Mouse (Mus musculus) thymus, adult 2 months (tissue): ENCODE measurements at regions not wholly inside any gene's neighbourhood (a gene's known extent, or its start where the extent isn't known, plus 50 kb on each side); places are given as distances from the start of the nearest gene placed in this dataset.

Experiments used
- CTCF ChIP-seq: fragments of 200-500 bp; IDR thresholded peaks from 2 replicates; pipeline ENCODE4 v1.5.1; 2012; ENCODE audit warnings: mild to moderate bottlenecking, control low read depth, low read length, moderate library complexity, borderline replicate concordance; ENCODE audit not compliant: control insufficient read depth, poor library complexity, insufficient read depth; ENCODE audit errors: extremely low read depth
- POLR2A ChIP-seq: fragments of 200-500 bp; IDR thresholded peaks from 2 replicates; pipeline ENCODE4 v1.6.1; 2012; ENCODE audit warnings: mild to moderate bottlenecking, low read length, control low read depth, moderate library complexity; ENCODE audit not compliant: control insufficient read depth, poor library complexity, insufficient read depth; ENCODE audit errors: extremely low read depth

GRCm38 (mm10) chr9:48099846-48100245 is 62.0 kb upstream of the Nxpe4 start:
- TF ChIP-seq POLR2A: no peak
- no peak for TF ChIP-seq CTCF
